Mouse (Mus musculus) testis, adult 2 months (tissue): Measurements from ENCODE around the gene Fpr3. TPM values are rescaled to one million over a fixed set of nuclear protein-coding genes. Genes with fewer than 3 reads are reported as not detected.
"Not testable (repeated sequence)": the region's sequence is repeated elsewhere in the genome, so short reads cannot be mapped to it uniquely, and the experiment has no call there.

Experiments used
- H3K27ac ChIP-seq: fragments of 200-500 bp; 2 replicates; pipeline ENCODE4 v1.5.1; 2012; ENCODE audit warnings: low read depth, low read length; ENCODE audit not compliant: control insufficient read depth, insufficient read depth
- H3K27me3 ChIP-seq: fragments of 200-500 bp; 2 replicates; pipeline ENCODE4 v1.6.1; 2012; ENCODE audit warnings: mild to moderate bottlenecking, low read length, moderate library complexity; ENCODE audit not compliant: control insufficient read depth, insufficient read depth
- H3K36me3 ChIP-seq: fragments of 200-500 bp; 2 replicates; pipeline ENCODE4 v1.6.1; 2012; ENCODE audit warnings: mild to moderate bottlenecking, low read length; ENCODE audit not compliant: control insufficient read depth, insufficient read depth
- H3K4me1 ChIP-seq: fragments of 200-500 bp; 2 replicates; pipeline ENCODE4 v1.6.1; 2012; ENCODE audit warnings: low read length; ENCODE audit not compliant: control insufficient read depth, insufficient read depth
- H3K4me3 ChIP-seq: fragments of 200-500 bp; 2 replicates; pipeline ENCODE4 v1.5.1; 2012; ENCODE audit warnings: low read depth, mild to moderate bottlenecking, low read length, moderate library complexity, mixed read lengths; ENCODE audit not compliant: control insufficient read depth
- CTCF ChIP-seq: fragments of 200-500 bp; IDR thresholded peaks from 2 replicates; pipeline ENCODE4 v1.5.1; 2012; ENCODE audit warnings: low read depth, mild to moderate bottlenecking, inconsistent platforms, low read length, moderate library complexity; ENCODE audit not compliant: control insufficient read depth, insufficient read depth, insufficient replicate concordance
- POLR2A ChIP-seq: fragments of 200-500 bp; IDR thresholded peaks from 2 replicates; pipeline ENCODE4 v1.6.1; 2012; ENCODE audit warnings: low read depth, mild to moderate bottlenecking, inconsistent platforms, low read length, moderate library complexity; ENCODE audit not compliant: control insufficient read depth
- polyA plus RNA-seq: library from polyadenylated mRNA; depleted of rRNA; stranded (reverse); fragments of >200 nt; gene quantifications from 2 replicates; pipeline ENCODE4 v1.2.3, GENCODE M21; 2012; rRNA removed

Gene Fpr3
- polyA plus RNA-seq = not detected in 2 replicates

GRCm38 (mm10) chr17:17887774-17888248, at the start of gene Fpr3, which contains the start of gene Fpr2:
Gene Fpr3, plus strand, starts transcription at chr17:17887852.
Gene Fpr2, plus strand, starts transcription at chr17:17887824.
- Histone ChIP-seq H3K27me3 (no peaks in the 10 kb centered on the region), H3K27ac (no peak within 1 kb of the TSS), H3K4me3 (no peak within 1 kb of the TSS), H3K36me3 (no peaks in the 10 kb centered on the region), H3K4me1 (no peaks in the 10 kb centered on the region)
- TF ChIP-seq POLR2A (no peak), CTCF (no peak)

- TF ChIP-seq CTCF (peak; percentile 55), POLR2A (peak; percentile 35; the same call in 1 of the 2 replicates)
- H3K27me3 ChIP-seq = no peaks in the 10 kb centered on the region
- H3K4me3 ChIP-seq = peak overlapping the region; percentile 85
- peaks cover 11% of the 10 kb centered on the region for H3K4me1 ChIP-seq
- H3K36me3 ChIP-seq = no peaks in the 10 kb centered on the region
- peak overlapping the region; percentile 65 for H3K27ac ChIP-seq
These were observed 49.5 kb upstream of the Fpr3 start for GRCm38 (mm10) chr17:17837919-17838701.

GRCm38 (mm10) chr17:17839276-17839675, 48.4 kb upstream of the Fpr3 start:
- Histone ChIP-seq H3K36me3 (no peaks in the 10 kb centered on the region), H3K27ac (no peak overlapping the region), H3K4me1 (peaks cover 14% of the 10 kb centered on the region), H3K27me3 (no peaks in the 10 kb centered on the region), H3K4me3 (no peak overlapping the region)
- TF ChIP-seq CTCF (no peak), POLR2A (no peak)

- H3K27me3 ChIP-seq = no peaks in the 10 kb centered on the region
- H3K4me1 ChIP-seq = peaks cover 14% of the 10 kb centered on the region
- no peak for TF ChIP-seq POLR2A
- TF ChIP-seq CTCF = no peak
- no peak overlapping the region for H3K4me3 ChIP-seq
- no peaks in the 10 kb centered on the region for H3K36me3 ChIP-seq
- no peak overlapping the region for H3K27ac ChIP-seq
These were observed 46.9 kb upstream of the Fpr3 start for GRCm38 (mm10) chr17:17840796-17841195.

GRCm38 (mm10) chr17:17843534-17844261, 44.0 kb upstream of the Fpr3 start:
- Histone ChIP-seq H3K27me3 (no peaks in the 10 kb centered on the region), H3K36me3 (no peaks in the 10 kb centered on the region), H3K4me3 (peak overlapping the region; percentile 60), H3K27ac (no peak overlapping the region), H3K4me1 (peaks cover 4% of the 10 kb centered on the region)
- TF ChIP-seq CTCF (no peak), POLR2A (no peak)

- H3K36me3 ChIP-seq, H3K4me1 ChIP-seq, H3K27ac ChIP-seq, H3K27me3 ChIP-seq, H3K4me3 ChIP-seq: not testable (repeated sequence)
These were observed 43.0 kb upstream of the Fpr3 start for GRCm38 (mm10) chr17:17844606-17845005.

- Histone ChIP-seq H3K36me3 (no peaks in the 10 kb centered on the region), H3K4me3 (no peak overlapping the region), H3K27ac (no peak overlapping the region), H3K4me1 (peaks cover 8% of the 10 kb centered on the region), H3K27me3 (no peaks in the 10 kb centered on the region)
- TF ChIP-seq CTCF (no peak), POLR2A (no peak)
These were observed 42.2 kb upstream of the Fpr3 start for GRCm38 (mm10) chr17:17845187-17846027.
